Mouse (Mus musculus) bone marrow macrophage, adult 2 months (primary cell): ENCODE data around the gene Usp24.

Experiments used
- CTCF ChIP-seq: IDR thresholded peaks from 2 replicates; pipeline ENCODE4 v1.5.1; 2012; ENCODE audit warnings: low read depth, mild to moderate bottlenecking, low read length, moderate library complexity
- POLR2A ChIP-seq: IDR thresholded peaks from 2 replicates; pipeline ENCODE4 v1.6.1; 2012; ENCODE audit warnings: mild to moderate bottlenecking, low read depth, low read length, borderline replicate concordance

DNA sequence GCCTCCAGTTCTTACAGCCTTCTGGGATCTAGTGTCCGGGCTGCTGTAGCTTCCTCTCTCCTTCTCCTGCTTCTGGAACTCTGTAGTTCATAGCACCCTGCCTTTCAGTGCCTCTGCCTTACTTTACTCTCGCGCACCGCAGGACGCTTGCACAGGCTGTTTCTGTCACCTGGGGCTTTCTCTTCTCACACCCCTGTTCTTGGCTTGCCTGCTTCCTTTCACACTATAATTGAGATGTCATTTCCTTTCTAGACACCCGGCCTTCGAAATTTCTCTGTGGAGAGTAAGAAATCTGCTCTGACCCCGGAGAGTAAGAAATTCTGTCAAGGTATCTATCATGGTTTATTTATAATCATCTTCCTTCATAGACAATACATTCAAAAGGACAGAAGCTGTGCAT is 2.9 kb upstream of the Usp24 start:
- TF ChIP-seq CTCF: no peak
- TF ChIP-seq POLR2A: no peak
